Mouse (Mus musculus) Patski (cell line): ENCODE data around the gene Aasdh. TPM values are rescaled to one million over a fixed set of nuclear protein-coding genes. Genes with fewer than 3 reads are reported as not detected.
A peak's percentile ranks its signal among the peaks of the same experiment; 100 is the strongest.

Source experiments
- ATAC-seq: fragments of 100-300 bp; one replicate; pipeline ENCODE4 v1.8.0; 2021
- CTCF ChIA-PET: fragments of 350-600 bp; sonication (Branson Sonifier 250); formaldehyde crosslinking; loops from one replicate; lab custom pipeline; 2022; ENCODE audit warnings: inconsistent platforms; lab: Charles Lee
- POLR2A ChIA-PET: fragments of 350-600 bp; sonication (Branson Sonifier 250); formaldehyde crosslinking; loops from one replicate; lab custom pipeline; 2022; ENCODE audit warnings: antibody characterized with exemption, inconsistent platforms; lab: Charles Lee
- DNase-seq: peaks from one replicate; pipeline ENCODE4 v3.0.0-alpha.2; 2011; ENCODE audit warnings: low read depth, low spot score
- H3K27me3 ChIP-seq: fragments of 371-371 bp; one replicate; pipeline ENCODE4 v1.5.1; 2021
- CTCF ChIP-seq: fragments of 100-300 bp; IDR thresholded peaks from one replicate; pipeline ENCODE4 v1.5.1; 2021
- in situ Hi-C: fragments of 300-500 bp; cut with MboI; formaldehyde crosslinking; loops from 3 replicates; pipeline ENCODE4 v1.11.1; 2018; ENCODE audit warnings: low pct_unique_long_range_greater_than_20kb, mixed read lengths
- polyA plus RNA-seq: library from polyadenylated mRNA; unstranded; gene quantifications from one replicate; pipeline ENCODE4 v1.2.3, GENCODE M21; 2021

Gene Aasdh
- polyA plus RNA-seq = 17.1 TPM

GRCm38 (mm10) chr5:76905405-76906154 lies at the start of gene Aasdh:
Gene Aasdh, minus strand, starts transcription at chr5:76905514.
- in situ Hi-C loops = no loop called here
- TF ChIP-seq CTCF = no peak

GRCm38 (mm10) chr5:76954271-76954900 lies 49.1 kb upstream of the Aasdh start:
- POLR2A ChIA-PET = interaction anchor here (1.4 kb wide), 1 partner anchor 32 kb away, joined by 3 read pairs; no protein-coding TSS in a partner anchor
- in situ Hi-C loops = loop anchor here (5.0 to 10.0 kb wide), 2 partner anchors 52 to 370 kb away; partner anchors contain the start of gene Cep135
- no peak for ATAC-seq
- no peak for DNase-seq
- no peaks in the 10 kb centered on the region for H3K27me3 ChIP-seq
- CTCF ChIA-PET = interaction anchor here (0.9 to 1.7 kb wide), 6 partner anchors 8 to 50 kb away, joined by 3 to 6 read pairs (median 4); partner anchors contain the start of gene Aasdh
- TF ChIP-seq CTCF = no peak

More at GRCm38 (mm10) chr5:76905405-76906154, at the start of gene Aasdh:
- peak; percentile 82 for DNase-seq
- ATAC-seq = peak; percentile 94
- H3K27me3 ChIP-seq = no peaks in the 10 kb centered on the region
- ChIA-PET CTCF (interaction anchor here (0.8 to 4.1 kb wide), 7 partner anchors 9 to 71 kb away, joined by 3 to 35 read pairs (median 4); partner anchors contain the start of genes Paics and Ppat), POLR2A (interaction anchor here (0.6 to 1.8 kb wide), 7 partner anchors 11 to 411 kb away, joined by 3 to 8 read pairs (median 3); partner anchors contain the start of genes Paics and Ppat)

GRCm38 (mm10) chr5:76953794-76954193 lies 48.5 kb upstream of the Aasdh start:
- TF ChIP-seq CTCF = no peak
- ATAC-seq (no peak), DNase-seq (no peak)
- ChIA-PET CTCF (interaction anchor here (0.9 to 1.7 kb wide), 6 partner anchors 9 to 49 kb away, joined by 3 to 6 read pairs (median 4); partner anchors contain the start of gene Aasdh), POLR2A (interaction anchor here (0.7 to 1.4 kb wide), 2 partner anchors 31 to 275 kb away, joined by 3 read pairs; no protein-coding TSS in a partner anchor)
- no peaks in the 10 kb centered on the region for H3K27me3 ChIP-seq
- in situ Hi-C loops = loop anchor here (5.0 to 10.0 kb wide), 2 partner anchors 51 to 369 kb away; partner anchors contain the start of gene Cep135

GRCm38 (mm10) chr5:76952112-76953040 lies 47.1 kb upstream of the Aasdh start:
- no peaks in the 10 kb centered on the region for H3K27me3 ChIP-seq
- no peak for TF ChIP-seq CTCF
- CTCF ChIA-PET = interaction anchor here (1.3 to 1.7 kb wide), 2 partner anchors 12 to 48 kb away, joined by 5 to 6 read pairs; partner anchors contain the start of gene Aasdh
- no peak for ATAC-seq
- no peak for DNase-seq
- in situ Hi-C loops = loop anchor here (5.0 to 10.0 kb wide), 2 partner anchors 50 to 368 kb away; partner anchors contain the start of gene Cep135
- POLR2A ChIA-PET = interaction anchor here (1.1 to 2.2 kb wide), 2 partner anchors 46 to 48 kb away, joined by 3 to 8 read pairs; partner anchors contain the start of gene Aasdh

- CTCF ChIA-PET = interaction anchor here (1.0 to 2.3 kb wide), 9 partner anchors 9 to 63 kb away, joined by 3 to 18 read pairs (median 4); no protein-coding TSS in a partner anchor
- TF ChIP-seq CTCF = no peak
- DNase-seq = peak; percentile 96
- ATAC-seq = peak; percentile 90
- in situ Hi-C loops = loop anchor here (5.0 to 10.0 kb wide), 2 partner anchors 49 to 367 kb away; partner anchors contain the start of gene Cep135
- H3K27me3 ChIP-seq = no peaks in the 10 kb centered on the region
- POLR2A ChIA-PET = interaction anchor here (0.6 to 2.7 kb wide), 7 partner anchors 9 to 482 kb away, joined by 3 to 18 read pairs (median 6); partner anchors contain the start of gene Aasdh
Observed at GRCm38 (mm10) chr5:76951106-76952027, 46.1 kb upstream of the Aasdh start, which contains the start of the genes Paics and Ppat. Gene Paics, plus strand, starts transcription at chr5:76951307. Gene Ppat, minus strand, starts transcription at chr5:76951578.

GRCm38 (mm10) chr5:76950343-76951105 lies 45.2 kb upstream of the Aasdh start:
- DNase-seq = no peak
- in situ Hi-C loops = loop anchor here (5.0 to 10.0 kb wide), 2 partner anchors 48 to 366 kb away; partner anchors contain the start of gene Cep135
- H3K27me3 ChIP-seq = no peaks in the 10 kb centered on the region
- TF ChIP-seq CTCF = no peak
- ChIA-PET CTCF (interaction anchor here (0.8 to 2.3 kb wide), 12 partner anchors 9 to 62 kb away, joined by 3 to 18 read pairs (median 4); no protein-coding TSS in a partner anchor), POLR2A (interaction anchor here (0.6 to 2.7 kb wide), 8 partner anchors 9 to 483 kb away, joined by 3 to 18 read pairs (median 5); partner anchors contain the start of gene Aasdh)
- ATAC-seq = peak; percentile 38

- POLR2A ChIA-PET = no interaction called here
- CTCF ChIA-PET = interaction anchor here (0.7 to 3.2 kb wide), 7 partner anchors 12 to 46 kb away, joined by 3 to 13 read pairs (median 3); no protein-coding TSS in a partner anchor
- ATAC-seq = no peak
- TF ChIP-seq CTCF = no peak
- no peak for DNase-seq
- in situ Hi-C loops = no loop called here
- H3K27me3 ChIP-seq = no peaks in the 10 kb centered on the region
Observed at GRCm38 (mm10) chr5:76947758-76948157, 42.4 kb upstream of the Aasdh start.
